Mouse (Mus musculus) CH12.LX (cell line): ENCODE measurements around the gene Wdr61. TPM values are rescaled to one million over a fixed set of nuclear protein-coding genes. Genes with fewer than 3 reads are reported as not detected.

Source experiments
- DNase-seq: peaks from one replicate; pipeline ENCODE4 v3.0.0-alpha.2; 2013; ENCODE audit errors: extremely low read depth
- H3K27ac ChIP-seq: 2 replicates; pipeline ENCODE4 v1.5.1; 2012; ENCODE audit warnings: low read depth, mild to moderate bottlenecking, control low read depth, moderate library complexity; ENCODE audit not compliant: insufficient read depth
- H3K27me3 ChIP-seq: replicated peaks from 2 replicates; pipeline ENCODE3; 2012; ENCODE audit warnings: inconsistent platforms
- H3K36me3 ChIP-seq, 2 experiments: replicated peaks in 1 of 2; 2 replicates each; pipeline versions ENCODE3 to v1.6.1; 2012; ENCODE audit warnings: inconsistent platforms in 1 of 2, low read length in 1 of 2, mild to moderate bottlenecking in 1 of 2, mixed read lengths in 1 of 2, moderate library complexity in 1 of 2; ENCODE audit not compliant: control insufficient read depth in 1 of 2, insufficient read depth in 1 of 2
- H3K4me1 ChIP-seq, 2 experiments: 2 replicates each; pipeline ENCODE4 v1.6.1; 2012; ENCODE audit warnings: inconsistent platforms in 1 of 2, moderate library complexity in 1 of 2; ENCODE audit not compliant: insufficient read depth in 2 of 2, control insufficient read depth in 1 of 2
- H3K4me2 ChIP-seq: 2 replicates; pipeline ENCODE4 v1.6.1; 2012; ENCODE audit warnings: low read depth, mild to moderate bottlenecking, control low read depth; ENCODE audit not compliant: poor library complexity, insufficient read depth, severe bottlenecking
- H3K4me3 ChIP-seq, 3 experiments: fragments of 150-350 bp in 1 of 3; sonication (generic) in 1 of 3; replicated peaks in 1 of 3; 2 replicates each; pipeline versions ENCODE3 to v1.5.1; 2011 to 2012; ENCODE audit warnings: low read depth in 2 of 3, low read length in 2 of 3, mild to moderate bottlenecking in 2 of 3, moderate library complexity in 2 of 3, control low read depth in 1 of 3, improper control_type of control experiment in 1 of 3, inconsistent platforms in 1 of 3, mixed read lengths in 1 of 3; ENCODE audit not compliant: poor library complexity in 1 of 3
- H3K79me2 ChIP-seq: replicated peaks from 2 replicates; pipeline ENCODE4 v1.6.1; 2012; ENCODE audit warnings: mild to moderate bottlenecking, moderate library complexity; ENCODE audit not compliant: control insufficient read depth, poor library complexity, insufficient read depth, severe bottlenecking; ENCODE audit errors: extremely low read depth
- H3K9ac ChIP-seq: 2 replicates; pipeline ENCODE4 v1.6.1; 2012; ENCODE audit warnings: low read depth, mild to moderate bottlenecking, control low read depth, moderate library complexity; ENCODE audit not compliant: insufficient read depth
- H3K9me3 ChIP-seq: replicated peaks from 2 replicates; pipeline ENCODE3; 2012; ENCODE audit warnings: low read length, inconsistent platforms, mixed read lengths
- CTCF ChIP-seq, 2 experiments: IDR thresholded peaks in 1 of 2; conservative IDR thresholded peaks in 1 of 2; 2 replicates each; pipeline ENCODE4 v1.5.1; 2011 to 2012; ENCODE audit warnings: low read depth in 2 of 2, low read length in 2 of 2, improper control_type of control experiment in 1 of 2, inconsistent platforms in 1 of 2, mild to moderate bottlenecking in 1 of 2, moderate library complexity in 1 of 2
- ELF1 ChIP-seq: IDR thresholded peaks from 2 replicates; pipeline ENCODE4 v1.6.1; 2014; ENCODE audit warnings: low read depth, mild to moderate bottlenecking, inconsistent platforms, low read length, improper control_type of control experiment
- EP300 ChIP-seq: IDR thresholded peaks from 2 replicates; pipeline ENCODE4 v1.6.1; 2011; ENCODE audit warnings: low read length, improper control_type of control experiment
- ETS1 ChIP-seq: conservative IDR thresholded peaks from 2 replicates; pipeline ENCODE4 v1.6.1; 2012; ENCODE audit warnings: low read depth, mild to moderate bottlenecking, inconsistent platforms, low read length, improper control_type of control experiment, moderate library complexity
- HCFC1 ChIP-seq: IDR thresholded peaks from 2 replicates; pipeline ENCODE4 v1.6.1; 2012; ENCODE audit warnings: low read depth, mild to moderate bottlenecking, inconsistent platforms, low read length, improper control_type of control experiment
- IRF4 ChIP-seq: IDR thresholded peaks from 2 replicates; pipeline ENCODE4 v1.6.1; 2014; ENCODE audit warnings: low read depth, mild to moderate bottlenecking, inconsistent platforms, low read length, improper control_type of control experiment
- KAT2A ChIP-seq: IDR thresholded peaks from 2 replicates; pipeline ENCODE4 v1.6.1; 2012; ENCODE audit warnings: low read length, improper control_type of control experiment, inconsistent platforms; ENCODE audit not compliant: insufficient replicate concordance
- MAX ChIP-seq: IDR thresholded peaks from 2 replicates; pipeline ENCODE4 v1.6.1; 2011; ENCODE audit warnings: low read length, improper control_type of control experiment
- MEF2A ChIP-seq: IDR thresholded peaks from 2 replicates; pipeline ENCODE4 v1.6.1; 2014; ENCODE audit warnings: low read depth, mild to moderate bottlenecking, inconsistent platforms, low read length, improper control_type of control experiment, borderline replicate concordance
- MXI1 ChIP-seq: IDR thresholded peaks from 2 replicates; pipeline ENCODE4 v1.6.1; 2011; ENCODE audit warnings: mild to moderate bottlenecking, low read depth, low read length, improper control_type of control experiment
- MYC ChIP-seq: IDR thresholded peaks from 2 replicates; pipeline ENCODE4 v1.6.1; 2011; ENCODE audit warnings: low read depth, mild to moderate bottlenecking, improper control_type of control experiment, low read length
- NELFE ChIP-seq: IDR thresholded peaks from 2 replicates; pipeline ENCODE4 v1.6.1; 2011; ENCODE audit warnings: low read depth, low read length, improper control_type of control experiment
- NRF1 ChIP-seq: IDR thresholded peaks from 2 replicates; pipeline ENCODE4 v1.6.1; 2014; ENCODE audit warnings: low read depth, mild to moderate bottlenecking, inconsistent platforms, low read length, improper control_type of control experiment, moderate library complexity
- PAX5 ChIP-seq: IDR thresholded peaks from 2 replicates; pipeline ENCODE4 v1.6.1; 2012; ENCODE audit warnings: low read length, inconsistent platforms, mixed read lengths
- POLR2A ChIP-seq: IDR thresholded peaks from 2 replicates; pipeline ENCODE4 v1.6.1; 2011; ENCODE audit warnings: low read depth, mild to moderate bottlenecking, improper control_type of control experiment, low read length
- POLR2AphosphoS2 ChIP-seq: IDR thresholded peaks from 2 replicates; pipeline ENCODE4 v1.6.1; 2011; ENCODE audit warnings: low read depth, low read length, improper control_type of control experiment
- RAD21 ChIP-seq: IDR thresholded peaks from 2 replicates; pipeline ENCODE4 v1.6.1; 2011; ENCODE audit warnings: low read depth, mild to moderate bottlenecking, low read length, improper control_type of control experiment, moderate library complexity
- RCOR1 ChIP-seq: conservative IDR thresholded peaks from 2 replicates; pipeline ENCODE4 v1.6.1; 2012; ENCODE audit warnings: low read depth, mild to moderate bottlenecking, inconsistent platforms, low read length, improper control_type of control experiment
- SMC3 ChIP-seq: IDR thresholded peaks from 2 replicates; pipeline ENCODE4 v1.6.1; 2011; ENCODE audit warnings: low read depth, low read length, improper control_type of control experiment
- TBP ChIP-seq: conservative IDR thresholded peaks from 2 replicates; pipeline ENCODE4 v1.6.1; 2011; ENCODE audit warnings: low read depth, low read length, improper control_type of control experiment
- TCF12 ChIP-seq: IDR thresholded peaks from 2 replicates; pipeline ENCODE4 v1.6.1; 2014; ENCODE audit warnings: low read depth, mild to moderate bottlenecking, inconsistent platforms, low read length, improper control_type of control experiment
- UBTF ChIP-seq: IDR thresholded peaks from 2 replicates; pipeline ENCODE4 v1.6.1; 2012; ENCODE audit warnings: low read depth, mild to moderate bottlenecking, inconsistent platforms, low read length, improper control_type of control experiment, moderate library complexity
- ZC3H11A ChIP-seq: IDR thresholded peaks from 2 replicates; pipeline ENCODE4 v1.6.1; 2012; ENCODE audit warnings: low read depth, mild to moderate bottlenecking, inconsistent platforms, low read length, improper control_type of control experiment
- ZMIZ1 ChIP-seq: IDR thresholded peaks from 2 replicates; pipeline ENCODE4 v1.6.1; 2012; ENCODE audit warnings: low read depth, mild to moderate bottlenecking, inconsistent platforms, low read length, improper control_type of control experiment
- ZNF384 ChIP-seq: IDR thresholded peaks from 2 replicates; pipeline ENCODE4 v1.6.1; 2012; ENCODE audit warnings: low read depth, low read length, improper control_type of control experiment, inconsistent platforms
- dilution Hi-C: fragments of 300-500 bp; cut with MboI; formaldehyde crosslinking; loops from 2 replicates; pipeline ENCODE4 v1.14.3; 2020; ENCODE audit warnings: low sequenced_read_pairs; ENCODE audit not compliant: extremely low pct_unique_long_range_greater_than_20kb, extremely low pct_ligation_motif_present
- in situ Hi-C: fragments of 300-500 bp; cut with MboI; formaldehyde crosslinking; loops from 3 replicates; pipeline ENCODE4 v1.14.3; 2019; ENCODE audit warnings: low sequenced_read_pairs, low pct_ligation_motif_present, low pct_unique_long_range_greater_than_20kb, mixed read lengths
- polyA plus RNA-seq: library from polyadenylated mRNA; unstranded; fragments of >175 nt; gene quantifications from 2 replicates; pipeline ENCODE4 v1.2.1, GENCODE M21; 2012; ENCODE audit warnings: low read depth; ENCODE audit not compliant: insufficient read length
- total RNA-seq, 2 experiments: library from RNA; depleted of rRNA; stranded (reverse); fragments of 300-350 nt in 1 of 2; fragments of >200 nt in 1 of 2; gene quantifications; 2 replicates each; pipeline ENCODE4 v1.2.3; 2012 to 2014

The Wdr61 gene
- total and polyA plus RNA-seq, 3 experiments, result 118 to 245 (median 157) TPM

DNA sequence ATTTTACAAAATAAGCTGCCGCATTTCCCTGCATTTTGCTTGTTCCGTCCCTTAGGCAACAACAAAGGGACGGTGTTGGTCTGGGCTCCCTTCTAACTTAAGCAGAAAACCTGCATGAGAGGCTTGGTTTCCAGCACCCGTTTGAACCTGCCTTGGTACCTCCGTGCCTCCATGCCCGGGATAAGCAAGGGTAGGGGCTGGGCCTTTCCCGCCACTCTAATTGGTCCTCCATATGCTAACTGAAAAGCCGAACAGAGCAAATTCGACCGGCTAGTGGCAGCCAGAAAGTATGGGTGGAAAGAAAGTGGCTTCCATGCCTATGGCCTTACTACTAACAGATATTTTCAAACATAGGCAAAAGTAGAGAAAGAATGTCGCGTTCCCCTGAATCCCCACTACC is 29.8 kb upstream of the Wdr61 start:
- no peak overlapping the region for H3K4me2 ChIP-seq
- H3K27me3 ChIP-seq, result peaks cover 79% of the 10 kb centered on the region
- no peak overlapping the region for H3K9ac ChIP-seq
- no peak overlapping the region for H3K27ac ChIP-seq
- no peak for TF ChIP-seq IRF4
- no peak for TF ChIP-seq ZC3H11A
- no peak for TF ChIP-seq ELF1
- TF ChIP-seq ZNF384, result no peak
- no peak for TF ChIP-seq MXI1
- no peak for TF ChIP-seq POLR2A
- no peak for TF ChIP-seq ETS1
- no peak for TF ChIP-seq NELFE
- TF ChIP-seq TCF12, result no peak
- TF ChIP-seq HCFC1, result no peak
- TF ChIP-seq MYC, result no peak
- H3K36me3 ChIP-seq, result no peaks in the 10 kb centered on the region
- dilution Hi-C loops, result no loop called here
- no peak overlapping the region for H3K4me3 ChIP-seq
- no peaks in the 10 kb centered on the region for H3K4me1 ChIP-seq
- no peak for DNase-seq
- no peaks in the 10 kb centered on the region for H3K9me3 ChIP-seq
- H3K79me2 ChIP-seq, result no peaks in the 10 kb centered on the region
- in situ Hi-C loops, result no loop called here

DNA sequence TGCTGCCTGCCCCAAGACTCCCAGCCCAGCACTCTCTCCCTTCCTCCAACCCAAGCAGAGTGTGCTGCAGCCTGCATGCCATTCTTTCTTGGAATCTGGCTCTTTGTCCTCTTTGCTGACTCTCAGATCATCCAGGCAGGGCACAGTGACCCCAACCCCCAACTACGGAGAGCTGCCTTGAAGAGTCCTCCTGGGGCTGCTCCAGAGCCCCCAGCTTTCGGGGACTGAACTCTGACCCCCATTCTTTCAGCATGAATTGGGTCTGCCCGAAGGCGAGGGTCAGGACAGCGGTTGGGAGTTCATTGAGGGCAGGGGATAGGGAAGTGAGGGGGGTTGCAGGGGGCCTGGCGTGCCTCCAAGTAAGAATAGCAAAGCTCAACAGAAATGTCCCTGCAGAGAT is 25.3 kb upstream of the Wdr61 start:
- no peak for DNase-seq
- Histone ChIP-seq H3K4me2 (no peak overlapping the region), H3K27ac (no peak overlapping the region), H3K36me3 (no peaks in the 10 kb centered on the region), H3K4me1 (no peaks in the 10 kb centered on the region), H3K79me2 (no peaks in the 10 kb centered on the region), H3K9ac (no peak overlapping the region), H3K4me3 (no peak overlapping the region), H3K9me3 (no peaks in the 10 kb centered on the region), H3K27me3 (peaks cover 70% of the 10 kb centered on the region)
- TF ChIP-seq PAX5 (no peak), CTCF (conservative IDR thresholded peaks at IDR 0.05 in 1 of 2, IDR thresholded peaks at IDR 0.05 in 1 of 2; ENCODE audit: low read depth in 2 of 2, low read length in 2 of 2) (no peak), RCOR1 (no peak), EP300 (no peak), ZMIZ1 (no peak), ZNF384 (no peak), ELF1 (no peak), KAT2A (no peak), SMC3 (no peak), MAX (no peak), ZC3H11A (no peak), HCFC1 (no peak), POLR2AphosphoS2 (no peak), RAD21 (no peak), TBP (no peak), MEF2A (no peak), MXI1 (no peak), POLR2A (no peak), UBTF (no peak), NRF1 (no peak)
- in situ Hi-C loops, result no loop called here
- dilution Hi-C loops, result no loop called here
